Mouse (Mus musculus) liver, postnatal 0 days (tissue): ENCODE data around the gene Fa2h. TPM values are rescaled to one million over a fixed set of nuclear protein-coding genes. Genes with fewer than 3 reads are reported as not detected.

Experiments
- ATAC-seq: fragments of 200-750 bp; cut with Nextera tagmentation; 2 replicates; pipeline ENCODE4 v1.8.0; 2017; ENCODE audit warnings: mild to moderate bottlenecking, moderate library complexity
- DNase-seq: peaks from one replicate; pipeline ENCODE4 v3.0.0-alpha.2; 2016
- H3K27ac ChIP-seq: fragments of 300-500 bp; sonication (generic); 2 replicates; pipeline ENCODE4 v1.5.1; 2014; ENCODE audit warnings: antibody characterized with exemption, moderate library complexity, mild to moderate bottlenecking, low read depth
- H3K27me3 ChIP-seq: fragments of 300-500 bp; sonication (generic); 2 replicates; pipeline ENCODE4 v1.6.1; 2014; ENCODE audit warnings: low read length, control low read depth, mixed read lengths; ENCODE audit not compliant: insufficient read depth
- H3K36me3 ChIP-seq: fragments of 300-500 bp; sonication (generic); replicated peaks from 2 replicates; pipeline ENCODE4 v1.6.1; 2014; ENCODE audit warnings: mild to moderate bottlenecking, control low read depth, low read length, moderate library complexity, mixed read lengths; ENCODE audit not compliant: insufficient read depth
- H3K4me1 ChIP-seq: fragments of 300-500 bp; sonication (generic); 2 replicates; pipeline ENCODE4 v1.6.1; 2014; ENCODE audit warnings: antibody characterized with exemption, mild to moderate bottlenecking, control low read depth; ENCODE audit not compliant: insufficient read depth
- H3K4me2 ChIP-seq: fragments of 300-500 bp; sonication (generic); 2 replicates; pipeline ENCODE4 v1.6.1; 2014; ENCODE audit warnings: low read depth, mild to moderate bottlenecking, low read length, moderate library complexity, mixed read lengths
- H3K4me3 ChIP-seq: fragments of 300-500 bp; sonication (generic); 2 replicates; pipeline ENCODE4 v1.5.1; 2014; ENCODE audit warnings: low read depth, low read length
- H3K9ac ChIP-seq: fragments of 300-500 bp; sonication (generic); replicated peaks from 2 replicates; pipeline ENCODE4 v1.6.1; 2014; ENCODE audit warnings: mild to moderate bottlenecking, moderate library complexity
- H3K9me3 ChIP-seq: fragments of 300-500 bp; sonication (generic); 2 replicates; pipeline ENCODE4 v1.6.1; 2016; ENCODE audit warnings: mild to moderate bottlenecking, control low read depth, low read length, mixed read lengths
- CTCF ChIP-seq: sonication (generic); IDR thresholded peaks from 2 replicates; pipeline ENCODE4 v1.5.1; 2016; ENCODE audit warnings: antibody characterized with exemption, low read depth
- EP300 ChIP-seq: IDR thresholded peaks from 2 replicates; pipeline ENCODE4 v1.6.1; 2016; ENCODE audit warnings: antibody characterized with exemption, low read depth, mild to moderate bottlenecking
- WGBS: fragments of 180-500 bp; shearing (Covaris S2); extraction: QIAGEN DNeasy Blood & Tissue Kit; methylation state at CpG from one replicate; pipeline ENCODE4 v1.1.7; 2014; ENCODE audit not compliant: insufficient replicate concordance; 5-methylcytosine and 5-hydroxymethylcytosine counted together
- polyA plus RNA-seq: library from polyadenylated mRNA; unstranded; fragments of >200 nt; fragmentation: Nextera tagmentation; extraction: Ambion mirVana; gene quantifications from 2 replicates; pipeline ENCODE4 v1.2.1, GENCODE M21; 2015

The Fa2h gene
- polyA plus RNA-seq, 1 experiment from 2014 or later, result 0.25 TPM

- no peaks in the 10 kb centered on the region for H3K36me3 ChIP-seq
- DNase-seq (no peak), ATAC-seq (no peak)
- TF ChIP-seq CTCF, result no peak
- no peak for TF ChIP-seq EP300
- H3K4me2 ChIP-seq, result no peak overlapping the region
- WGBS, result 49% methylated on average over 7 of the region's 7 CpGs
- H3K9ac ChIP-seq, result no peak overlapping the region
- H3K27me3 ChIP-seq, result no peaks in the 10 kb centered on the region
- no peaks in the 10 kb centered on the region for H3K9me3 ChIP-seq
- no peak overlapping the region for H3K27ac ChIP-seq
- H3K4me1 ChIP-seq, result no peaks in the 10 kb centered on the region
- no peak overlapping the region for H3K4me3 ChIP-seq
Observed at GRCm38 (mm10) chr8:111360579-111361209, 32.9 kb downstream of the Fa2h start.

- Histone ChIP-seq H3K4me3 (no peak overlapping the region), H3K27me3 (no peaks in the 10 kb centered on the region), H3K36me3 (no peaks in the 10 kb centered on the region), H3K27ac (no peak overlapping the region), H3K4me1 (no peaks in the 10 kb centered on the region), H3K9me3 (no peaks in the 10 kb centered on the region), H3K4me2 (no peak overlapping the region), H3K9ac (no peak overlapping the region)
- ATAC-seq, result no peak
- TF ChIP-seq CTCF (no peak), EP300 (no peak)
- WGBS, result 59% methylated on average over 5 of the region's 5 CpGs
- DNase-seq, result no peak
Observed at GRCm38 (mm10) chr8:111359936-111360335, 33.7 kb downstream of the Fa2h start.

- 59% methylated on average over 1 of the region's 1 CpGs for WGBS
- Histone ChIP-seq H3K4me1 (no peaks in the 10 kb centered on the region), H3K27me3 (no peaks in the 10 kb centered on the region), H3K27ac (no peak overlapping the region), H3K4me3 (no peak overlapping the region), H3K4me2 (no peak overlapping the region), H3K9ac (no peak overlapping the region), H3K36me3 (no peaks in the 10 kb centered on the region), H3K9me3 (no peaks in the 10 kb centered on the region)
- TF ChIP-seq EP300 (no peak), CTCF (peak; percentile 25; the same call in 1 of the 2 replicates)
- DNase-seq, result no peak
- no peak for ATAC-seq
Observed at GRCm38 (mm10) chr8:111358905-111359304, 34.7 kb downstream of the Fa2h start.

- WGBS, result 74% methylated on average over 4 of the region's 4 CpGs
Observed at GRCm38 (mm10) chr8:111357433-111357832, 36.2 kb downstream of the Fa2h start.

GRCm38 (mm10) chr8:111353497-111353896 is 40.1 kb downstream of the Fa2h start:
- Histone ChIP-seq H3K9ac (no peak overlapping the region), H3K36me3 (no peaks in the 10 kb centered on the region), H3K4me1 (no peaks in the 10 kb centered on the region), H3K4me3 (no peak overlapping the region), H3K4me2 (no peak overlapping the region), H3K27ac (no peak overlapping the region), H3K27me3 (no peaks in the 10 kb centered on the region), H3K9me3 (no peaks in the 10 kb centered on the region)
- no peak for ATAC-seq
- TF ChIP-seq CTCF, result no peak
- no peak for TF ChIP-seq EP300
- 77% methylated on average over 9 of the region's 9 CpGs for WGBS
- no peak for DNase-seq

More at GRCm38 (mm10) chr8:111357433-111357832, 36.2 kb downstream of the Fa2h start:
- Histone ChIP-seq H3K9me3 (no peaks in the 10 kb centered on the region), H3K9ac (no peak overlapping the region), H3K27ac (no peak overlapping the region), H3K4me3 (no peak overlapping the region), H3K4me2 (no peak overlapping the region), H3K4me1 (no peaks in the 10 kb centered on the region), H3K27me3 (no peaks in the 10 kb centered on the region), H3K36me3 (no peaks in the 10 kb centered on the region)
- TF ChIP-seq EP300 (no peak), CTCF (no peak)
- ATAC-seq (no peak), DNase-seq (no peak)

- Histone ChIP-seq H3K9me3 (no peaks in the 10 kb centered on the region), H3K27me3 (no peaks in the 10 kb centered on the region), H3K27ac (no peak overlapping the region), H3K4me3 (no peak overlapping the region), H3K4me1 (no peaks in the 10 kb centered on the region), H3K4me2 (no peak overlapping the region), H3K36me3 (no peaks in the 10 kb centered on the region), H3K9ac (no peak overlapping the region)
- no peak for DNase-seq
- TF ChIP-seq EP300 (no peak), CTCF (no peak)
- 73% methylated on average over 5 of the region's 5 CpGs for WGBS
- no peak for ATAC-seq
Observed at GRCm38 (mm10) chr8:111352289-111352688, 41.3 kb downstream of the Fa2h start.
